Mouse (Mus musculus) midbrain, embryonic 10.5 days (tissue): ENCODE data around the gene Fads3. TPM values are rescaled to one million over a fixed set of nuclear protein-coding genes. Genes with fewer than 3 reads are reported as not detected.

Source experiments
- DNase-seq: peaks from one replicate; pipeline ENCODE4 v3.0.0-alpha.2; 2017; ENCODE audit warnings: low spot score
- H3K27ac ChIP-seq: fragments of 300-500 bp; sonication (generic); replicated peaks from 2 replicates; pipeline ENCODE4 v1.5.1; 2016; ENCODE audit warnings: mild to moderate bottlenecking
- H3K27me3 ChIP-seq: fragments of 300-500 bp; sonication (generic); 2 replicates; pipeline ENCODE4 v1.6.1; 2016; ENCODE audit warnings: low read depth, mild to moderate bottlenecking; ENCODE audit not compliant: poor library complexity, severe bottlenecking
- H3K36me3 ChIP-seq: fragments of 300-500 bp; sonication (generic); 2 replicates; pipeline ENCODE4 v1.6.1; 2016; ENCODE audit warnings: mild to moderate bottlenecking, moderate library complexity
- H3K4me1 ChIP-seq: fragments of 300-500 bp; sonication (generic); 2 replicates; pipeline ENCODE4 v1.6.1; 2016
- H3K4me3 ChIP-seq: fragments of 300-500 bp; sonication (generic); 2 replicates; pipeline ENCODE4 v1.5.1; 2016; ENCODE audit warnings: mild to moderate bottlenecking, moderate library complexity
- H3K9me3 ChIP-seq: fragments of 300-500 bp; sonication (generic); replicated peaks from 2 replicates; pipeline ENCODE4 v1.6.1; 2016; ENCODE audit warnings: mild to moderate bottlenecking
- WGBS: fragments of 180-500 bp; shearing (Covaris S2); methylation state at CpG from one replicate; pipeline ENCODE4 v1.1.7; 2016; 5-methylcytosine and 5-hydroxymethylcytosine counted together
- polyA plus RNA-seq: library from polyadenylated mRNA; unstranded; fragments of >200 nt; fragmentation: Nextera tagmentation; extraction: Ambion mirVana; gene quantifications from 2 replicates; pipeline ENCODE4 v1.2.1, GENCODE M21; 2016

Gene Fads3
- polyA plus RNA-seq, 1 experiment from 2014 or later, result 5.5 TPM

GRCm38 (mm10) chr19:10043643-10044042 is 2.3 kb downstream of the Fads3 start:
- H3K4me3 ChIP-seq, result no peak overlapping the region
- peaks cover 27% of the 10 kb centered on the region for H3K4me1 ChIP-seq
- no peak overlapping the region for H3K27ac ChIP-seq
- DNase-seq, result no peak
- no peaks in the 10 kb centered on the region for H3K36me3 ChIP-seq
- no peaks in the 10 kb centered on the region for H3K9me3 ChIP-seq
- H3K27me3 ChIP-seq, result peaks cover 52% of the 10 kb centered on the region

GRCm38 (mm10) chr19:10045707-10046106 is 4.3 kb downstream of the Fads3 start:
- Histone ChIP-seq H3K36me3 (no peaks in the 10 kb centered on the region), H3K27me3 (peaks cover 31% of the 10 kb centered on the region), H3K27ac (no peak overlapping the region), H3K9me3 (no peaks in the 10 kb centered on the region), H3K4me3 (no peak overlapping the region), H3K4me1 (peaks cover 21% of the 10 kb centered on the region)
- WGBS, result 85% methylated on average over 2 of the region's 2 CpGs
- DNase-seq, result no peak

GRCm38 (mm10) chr19:10046346-10046745 is 5.0 kb downstream of the Fads3 start:
- WGBS, result 67% methylated on average over 4 of the region's 4 CpGs
- Histone ChIP-seq H3K9me3 (no peaks in the 10 kb centered on the region), H3K27me3 (peaks cover 25% of the 10 kb centered on the region), H3K36me3 (no peaks in the 10 kb centered on the region), H3K27ac (no peak overlapping the region), H3K4me3 (no peak overlapping the region), H3K4me1 (peaks cover 15% of the 10 kb centered on the region)
- DNase-seq, result no peak

GRCm38 (mm10) chr19:10046983-10047382 is 5.6 kb downstream of the Fads3 start:
- Histone ChIP-seq H3K9me3 (no peaks in the 10 kb centered on the region), H3K27ac (no peak overlapping the region), H3K36me3 (no peaks in the 10 kb centered on the region), H3K27me3 (peaks cover 20% of the 10 kb centered on the region), H3K4me3 (no peak overlapping the region), H3K4me1 (peaks cover 9% of the 10 kb centered on the region)
- no peak for DNase-seq
- WGBS, result 75% methylated on average over 3 of the region's 3 CpGs

- no peak for DNase-seq
- no peaks in the 10 kb centered on the region for H3K27me3 ChIP-seq
- H3K9me3 ChIP-seq, result no peaks in the 10 kb centered on the region
- no peaks in the 10 kb centered on the region for H3K4me1 ChIP-seq
- no peak overlapping the region for H3K27ac ChIP-seq
- H3K4me3 ChIP-seq, result no peak overlapping the region
- no peaks in the 10 kb centered on the region for H3K36me3 ChIP-seq
Measured at GRCm38 (mm10) chr19:10049533-10049932, 8.2 kb downstream of the Fads3 start.

- DNase-seq, result no peak
- Histone ChIP-seq H3K36me3 (no peaks in the 10 kb centered on the region), H3K9me3 (no peaks in the 10 kb centered on the region), H3K4me1 (no peaks in the 10 kb centered on the region), H3K27ac (no peak overlapping the region), H3K4me3 (no peak overlapping the region), H3K27me3 (no peaks in the 10 kb centered on the region)
- 86% methylated on average over 2 of the region's 2 CpGs for WGBS
Measured at GRCm38 (mm10) chr19:10050438-10050837, 9.1 kb downstream of the Fads3 start.

GRCm38 (mm10) chr19:10052698-10053097 is 11.3 kb downstream of the Fads3 start:
- H3K27me3 ChIP-seq, result no peaks in the 10 kb centered on the region

GRCm38 (mm10) chr19:10053692-10054260 is 12.4 kb downstream of the Fads3 start:
- H3K4me1 ChIP-seq, result 0 out of 2 replicates have a peak, but pooled peaks cover 2% of the 10 kb centered on the region
- 93% methylated on average over 10 of the region's 10 CpGs for WGBS
- peaks cover 9% of the 10 kb centered on the region; the same call in 1 of the 2 replicates for H3K36me3 ChIP-seq
- H3K27me3 ChIP-seq, result no peaks in the 10 kb centered on the region
- H3K27ac ChIP-seq, result no peak overlapping the region
- H3K9me3 ChIP-seq, result no peaks in the 10 kb centered on the region
- no peak for DNase-seq
- H3K4me3 ChIP-seq, result no peak overlapping the region

More at GRCm38 (mm10) chr19:10052698-10053097, 11.3 kb downstream of the Fads3 start:
- Histone ChIP-seq H3K4me3 (no peak overlapping the region), H3K27ac (no peak overlapping the region), H3K36me3 (peaks cover 7% of the 10 kb centered on the region; the same call in 1 of the 2 replicates), H3K9me3 (no peaks in the 10 kb centered on the region), H3K4me1 (no peaks in the 10 kb centered on the region)
- WGBS, result 89% methylated on average over 4 of the region's 4 CpGs
- no peak for DNase-seq

- H3K27me3 ChIP-seq, result no peaks in the 10 kb centered on the region
- peaks cover 5% of the 10 kb centered on the region; the same call in 1 of the 2 replicates for H3K4me1 ChIP-seq
- 87% methylated on average over 6 of the region's 6 CpGs for WGBS
- no peak overlapping the region for H3K4me3 ChIP-seq
- peaks cover 9% of the 10 kb centered on the region; the same call in 1 of the 2 replicates for H3K36me3 ChIP-seq
- H3K9me3 ChIP-seq, result no peaks in the 10 kb centered on the region
- no peak overlapping the region for H3K27ac ChIP-seq
- no peak for DNase-seq
Measured at GRCm38 (mm10) chr19:10054361-10055075, 13.1 kb downstream of the Fads3 start.

GRCm38 (mm10) chr19:10055261-10055660 is 13.9 kb downstream of the Fads3 start:
- Histone ChIP-seq H3K27ac (no peak overlapping the region), H3K36me3 (peaks cover 9% of the 10 kb centered on the region; the same call in 1 of the 2 replicates), H3K9me3 (no peaks in the 10 kb centered on the region), H3K27me3 (no peaks in the 10 kb centered on the region), H3K4me3 (no peak overlapping the region), H3K4me1 (peaks cover 8% of the 10 kb centered on the region)
- 84% methylated on average over 3 of the region's 3 CpGs for WGBS
- DNase-seq, result no peak

- DNase-seq, result no peak
- peaks cover 10% of the 10 kb centered on the region for H3K4me1 ChIP-seq
- peaks cover 10% of the 10 kb centered on the region; the same call in 1 of the 2 replicates for H3K36me3 ChIP-seq
- H3K27me3 ChIP-seq, result no peaks in the 10 kb centered on the region
- H3K27ac ChIP-seq, result no peak overlapping the region; the same call in 1 of the 2 replicates
- no peak overlapping the region for H3K4me3 ChIP-seq
- WGBS, result 89% methylated on average over 22 of the region's 22 CpGs
- no peaks in the 10 kb centered on the region for H3K9me3 ChIP-seq
Measured at GRCm38 (mm10) chr19:10055783-10056660, 14.7 kb downstream of the Fads3 start.

GRCm38 (mm10) chr19:10056686-10057085 is 15.3 kb downstream of the Fads3 start:
- no peak for DNase-seq
- Histone ChIP-seq H3K27me3 (no peaks in the 10 kb centered on the region), H3K36me3 (peaks cover 17% of the 10 kb centered on the region), H3K4me1 (peaks cover 14% of the 10 kb centered on the region), H3K4me3 (no peak overlapping the region), H3K27ac (no peak overlapping the region), H3K9me3 (no peaks in the 10 kb centered on the region)
- WGBS, result 95% methylated on average over 3 of the region's 3 CpGs
